Mouse (Mus musculus): ENCODE results near the gene Rap1gap2.
A peak's percentile ranks its signal among the peaks of the same experiment; 100 is the strongest.

Gene Rap1gap2

GRCm38 (mm10) chr11:74574768-74575434, 35.8 kb downstream of the Rap1gap2 start:
- no peak for DNase-seq

GRCm38 (mm10) chr11:74572459-74573061, 38.2 kb downstream of the Rap1gap2 start:
- DNase-seq = no peak

- no peak for DNase-seq
These were observed 41.0 kb downstream of the Rap1gap2 start for GRCm38 (mm10) chr11:74569735-74570134.

- no peak for DNase-seq
These were observed 42.3 kb downstream of the Rap1gap2 start for GRCm38 (mm10) chr11:74568463-74568862.

- DNase-seq = no peak
These were observed 42.7 kb downstream of the Rap1gap2 start for GRCm38 (mm10) chr11:74568004-74568403.

- no peak for DNase-seq
These were observed 44.3 kb downstream of the Rap1gap2 start for GRCm38 (mm10) chr11:74566326-74566874.

- no peak for DNase-seq
These were observed 49.3 kb downstream of the Rap1gap2 start for GRCm38 (mm10) chr11:74561392-74561791.

GRCm38 (mm10) chr11:74560600-74561227, 50.0 kb downstream of the Rap1gap2 start:
- DNase-seq = no peak

GRCm38 (mm10) chr11:74559793-74560433, 50.8 kb downstream of the Rap1gap2 start:
- DNase-seq = no peak

- no peak for DNase-seq
These were observed 51.8 kb downstream of the Rap1gap2 start for GRCm38 (mm10) chr11:74558933-74559332.

GRCm38 (mm10) chr11:74557456-74558230, 53.1 kb downstream of the Rap1gap2 start:
- no peak for DNase-seq

GRCm38 (mm10) chr11:74555716-74556374, 54.9 kb downstream of the Rap1gap2 start:
- no peak for DNase-seq

- DNase-seq = no peak
These were observed 55.9 kb downstream of the Rap1gap2 start for GRCm38 (mm10) chr11:74554683-74555341.

GRCm38 (mm10) chr11:74551568-74551967, 59.1 kb downstream of the Rap1gap2 start:
- DNase-seq = no peak

GRCm38 (mm10) chr11:74550615-74551102, 60.1 kb downstream of the Rap1gap2 start:
- DNase-seq = no peak

GRCm38 (mm10) chr11:74548781-74549382, 61.8 kb downstream of the Rap1gap2 start:
- peak; percentile 18 for DNase-seq

- peak; percentile 36 for DNase-seq
These were observed 63.6 kb downstream of the Rap1gap2 start for GRCm38 (mm10) chr11:74546933-74547694.

GRCm38 (mm10) chr11:74546165-74546564, 64.5 kb downstream of the Rap1gap2 start:
- DNase-seq = peak; percentile 59

- DNase-seq = no peak
These were observed 65.2 kb downstream of the Rap1gap2 start for GRCm38 (mm10) chr11:74545560-74545959.

GRCm38 (mm10) chr11:74537352-74537751, 73.4 kb downstream of the Rap1gap2 start:
- DNase-seq = no peak

Measured in kidney, adult 18-20 months (tissue).